Mouse (Mus musculus): ENCODE data around the gene Kmt5a.
"Not testable (repeated sequence)": the region's sequence is repeated elsewhere in the genome, so short reads cannot be mapped to it uniquely, and the experiment has no call there.

The Kmt5a gene

GRCm38 (mm10) chr5:124445621-124446293, 6.0 kb downstream of the Kmt5a start:
- DNase-seq (ENCODE audit: low read depth, low spot score): no peak

- DNase-seq (ENCODE audit: low read depth, low spot score): no peak
Measured at GRCm38 (mm10) chr5:124446301-124446881, 6.7 kb downstream of the Kmt5a start.

GRCm38 (mm10) chr5:124449494-124449893, 9.8 kb downstream of the Kmt5a start:
- DNase-seq (ENCODE audit: low read depth, low spot score): no peak

- DNase-seq (ENCODE audit: low read depth, low spot score): no peak
Measured at GRCm38 (mm10) chr5:124450051-124450450, 10.3 kb downstream of the Kmt5a start.

GRCm38 (mm10) chr5:124450641-124451340, 11.1 kb downstream of the Kmt5a start:
- DNase-seq (ENCODE audit: low read depth, low spot score): no peak

GRCm38 (mm10) chr5:124452494-124453228, 12.9 kb downstream of the Kmt5a start:
- no peak for DNase-seq (ENCODE audit: low read depth, low spot score)

- no peak for DNase-seq (ENCODE audit: low read depth, low spot score)
Measured at GRCm38 (mm10) chr5:124453339-124454081, 13.8 kb downstream of the Kmt5a start.

GRCm38 (mm10) chr5:124454082-124454419, 14.3 kb downstream of the Kmt5a start:
- DNase-seq (ENCODE audit: low read depth, low spot score): no peak

- DNase-seq (ENCODE audit: low read depth, low spot score): no peak
Measured at GRCm38 (mm10) chr5:124456762-124457161, 17.0 kb downstream of the Kmt5a start.

GRCm38 (mm10) chr5:124460922-124461321, 21.2 kb downstream of the Kmt5a start:
- DNase-seq (ENCODE audit: low read depth, low spot score): not testable (repeated sequence)

- no peak for DNase-seq (ENCODE audit: low read depth, low spot score)
Measured at GRCm38 (mm10) chr5:124462297-124463025, 22.7 kb downstream of the Kmt5a start.

GRCm38 (mm10) chr5:124463462-124463861, 23.7 kb downstream of the Kmt5a start:
- DNase-seq (ENCODE audit: low read depth, low spot score): no peak

GRCm38 (mm10) chr5:124464905-124465304, 25.2 kb downstream of the Kmt5a start:
- no peak for DNase-seq (ENCODE audit: low read depth, low spot score)

GRCm38 (mm10) chr5:124467766-124468165, 28.0 kb downstream of the Kmt5a start:
- DNase-seq (ENCODE audit: low read depth, low spot score): no peak

GRCm38 (mm10) chr5:124468365-124468764, 28.6 kb downstream of the Kmt5a start:
- DNase-seq (ENCODE audit: low read depth, low spot score): no peak

- no peak for DNase-seq (ENCODE audit: low read depth, low spot score)
Measured at GRCm38 (mm10) chr5:124469486-124469885, 29.8 kb downstream of the Kmt5a start.

GRCm38 (mm10) chr5:124470591-124471171, 31.0 kb downstream of the Kmt5a start:
- no peak for DNase-seq (ENCODE audit: low read depth, low spot score)

GRCm38 (mm10) chr5:124478873-124479204, 39.1 kb downstream of the Kmt5a start:
- DNase-seq (ENCODE audit: low read depth, low spot score): no peak

- DNase-seq (ENCODE audit: low read depth, low spot score): no peak
Measured at GRCm38 (mm10) chr5:124480119-124480518, 40.4 kb downstream of the Kmt5a start.

- no peak for DNase-seq (ENCODE audit: low read depth, low spot score)
Measured at GRCm38 (mm10) chr5:124481714-124482113, 42.0 kb downstream of the Kmt5a start.
